Mouse (Mus musculus): ENCODE results near the gene Tspan31.

GRCm38 (mm10) chr10:127041274-127041766 lies 28.7 kb downstream of the Tspan31 start, which contains the start of the genes Mettl1 and Eef1akmt3:
- TF ChIP-seq EP300 (IDR thresholded peaks at IDR 0.05; ENCODE audit: low read depth) (no peak), CTCF (IDR thresholded peaks at IDR 0.05; ENCODE audit: low read depth) (no peak)
